Mouse (Mus musculus) cerebellum, adult 2 months (tissue): ENCODE results near the gene Cltrn.

ENCODE experiments used
- CTCF ChIP-seq: fragments of 200-500 bp; IDR thresholded peaks from 2 replicates; pipeline ENCODE4 v1.5.1; 2011; ENCODE audit warnings: low read depth, mild to moderate bottlenecking, control low read depth, low read length, moderate library complexity, borderline replicate concordance; ENCODE audit not compliant: insufficient read depth
- POLR2A ChIP-seq: fragments of 200-500 bp; IDR thresholded peaks from 2 replicates; pipeline ENCODE4 v1.6.1; 2011; ENCODE audit warnings: low read length, control low read depth, borderline replicate concordance; ENCODE audit not compliant: insufficient read depth

- TF ChIP-seq CTCF, result no peak
- TF ChIP-seq POLR2A, result no peak
Measured at GRCm38 (mm10) chrX:164088582-164088981, at the start of gene Cltrn.
